Mouse (Mus musculus): Measurements from ENCODE around the gene Sema7a.

Sema7a gene

DNA sequence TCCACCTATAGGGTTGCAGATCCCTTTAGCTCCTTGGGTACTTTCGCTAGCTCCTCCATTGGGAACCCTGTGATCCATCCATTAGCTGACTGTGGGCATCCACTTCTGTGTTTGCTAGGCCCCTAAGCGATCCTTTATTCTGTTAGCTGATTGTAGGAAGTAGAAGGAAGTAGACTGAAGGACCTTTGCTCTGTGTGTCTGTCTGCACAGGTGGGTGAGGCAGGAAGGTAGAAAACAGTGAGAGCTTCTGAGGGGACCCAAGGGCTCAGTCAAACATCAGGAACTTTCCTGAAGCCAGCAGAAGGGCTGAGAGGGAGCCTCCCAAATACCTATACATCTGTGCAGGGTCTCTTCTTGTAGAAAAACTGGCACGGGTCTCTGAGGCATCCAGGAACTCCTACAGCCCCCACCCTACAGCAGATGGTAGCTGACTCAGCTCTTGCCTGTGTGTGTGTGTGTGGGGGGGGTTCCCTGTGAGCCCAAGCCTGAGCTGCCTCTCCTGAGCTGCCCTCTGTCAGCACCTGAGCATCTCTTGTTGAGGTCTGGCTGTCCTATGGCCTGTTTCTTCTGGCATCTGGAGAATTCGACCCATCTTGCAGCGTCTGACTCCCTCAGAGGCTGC is 35.4 kb downstream of the Sema7a start:
- DNase-seq (ENCODE audit: low read depth, low spot score): no peak

DNA sequence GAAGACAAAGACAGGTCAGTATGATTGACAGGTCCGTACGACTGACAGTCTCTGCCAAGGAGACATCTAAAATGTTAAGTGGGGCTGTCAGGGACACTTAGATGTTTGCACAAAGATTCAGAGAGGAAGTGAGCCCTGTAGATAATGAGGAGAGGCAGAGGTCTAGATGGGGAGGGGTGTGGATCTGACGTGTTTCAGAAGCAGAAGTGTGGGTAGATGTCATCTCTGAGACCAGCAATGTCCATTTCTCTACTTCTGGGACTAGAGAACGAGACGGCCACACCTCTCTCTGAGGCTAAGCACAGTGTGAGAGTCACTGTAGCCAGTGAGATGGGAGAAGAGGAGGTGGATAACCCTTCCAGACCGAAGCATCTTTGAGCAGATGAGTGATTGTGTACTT is 38.1 kb downstream of the Sema7a start:
- DNase-seq (ENCODE audit: low read depth, low spot score): no peak

DNA sequence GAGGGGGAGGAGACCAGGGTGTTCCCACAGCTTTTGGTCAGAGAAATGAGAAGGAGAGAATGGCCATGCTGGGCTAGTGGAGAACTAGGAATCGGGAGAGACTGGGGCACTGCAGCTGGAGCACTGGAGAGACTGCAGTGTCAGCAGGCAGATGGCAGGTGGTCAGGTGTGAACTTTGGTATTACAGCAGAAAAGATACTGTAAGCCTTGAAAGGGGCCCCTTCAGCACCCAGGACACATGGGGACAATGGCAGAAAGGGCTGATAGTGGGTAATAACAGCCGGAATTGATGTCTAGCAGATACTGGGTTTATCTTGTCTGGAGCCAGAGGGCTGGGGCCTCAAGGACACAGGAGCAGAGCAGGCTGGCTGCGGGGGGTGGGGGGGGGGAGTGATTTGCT is 38.9 kb downstream of the Sema7a start:
- DNase-seq (ENCODE audit: low read depth, low spot score): no peak

DNA sequence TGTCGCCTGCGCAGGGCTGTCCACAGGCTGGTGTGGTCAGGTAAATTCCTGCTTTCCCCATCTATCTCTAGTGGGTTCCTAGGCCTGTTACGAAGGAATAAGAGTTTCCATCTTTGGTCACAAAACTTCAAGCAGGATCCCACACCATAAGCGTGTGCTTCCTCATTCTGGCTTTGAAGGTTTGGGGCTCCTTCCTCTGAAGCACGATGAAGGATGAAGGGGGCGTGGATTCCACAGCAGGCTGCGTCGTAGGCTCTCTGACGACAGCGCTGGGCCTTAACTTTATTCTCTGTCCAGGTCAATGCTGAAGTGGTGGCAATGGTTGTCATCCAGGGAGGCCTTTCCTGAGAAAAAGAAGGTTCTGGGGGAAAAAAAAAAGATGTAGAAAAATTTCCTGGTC is 40.7 kb downstream of the Sema7a start:
- DNase-seq (ENCODE audit: low read depth, low spot score): no peak

DNA sequence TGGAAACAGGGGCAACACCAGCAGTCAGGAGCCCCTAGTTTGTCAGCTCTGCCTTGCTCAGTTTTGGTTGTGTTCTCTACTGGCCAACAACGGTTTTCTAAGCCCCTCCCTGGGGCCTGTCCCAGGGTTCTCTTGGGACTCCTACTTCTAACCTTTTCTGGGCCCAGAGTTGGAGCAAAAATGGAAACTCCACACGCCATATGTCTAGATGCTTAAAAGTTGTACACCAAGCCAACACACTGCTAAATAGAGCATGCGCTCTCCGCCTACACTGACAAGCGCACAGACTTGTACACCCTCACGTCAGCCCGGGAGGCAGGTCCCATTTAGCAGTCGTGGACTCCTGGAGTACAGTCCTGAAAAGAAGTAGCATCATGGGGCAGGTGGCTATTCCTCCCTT is 45.4 kb downstream of the Sema7a start:
- no peak for DNase-seq (ENCODE audit: low read depth, low spot score)

DNA sequence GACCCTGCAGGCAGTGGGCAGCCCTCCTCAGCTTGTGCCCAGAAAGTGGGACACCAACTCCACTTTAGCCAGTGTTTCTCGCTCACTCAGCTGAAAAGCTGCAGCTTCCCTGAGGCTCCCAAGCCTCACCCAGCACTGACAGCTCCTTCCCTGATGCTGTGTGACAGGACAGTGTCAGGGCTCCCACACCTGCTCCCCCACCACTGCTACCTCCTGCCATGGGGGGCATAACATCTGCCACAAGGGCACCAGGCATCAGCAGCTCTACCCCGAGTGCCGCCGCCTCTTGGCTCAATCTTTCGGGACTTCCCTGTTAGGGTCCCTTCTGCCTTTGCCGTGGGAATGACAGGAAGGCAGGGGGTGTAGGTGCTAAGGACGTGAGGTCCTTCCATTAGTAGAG is 46.4 kb downstream of the Sema7a start:
- no peak for DNase-seq (ENCODE audit: low read depth, low spot score)

DNA sequence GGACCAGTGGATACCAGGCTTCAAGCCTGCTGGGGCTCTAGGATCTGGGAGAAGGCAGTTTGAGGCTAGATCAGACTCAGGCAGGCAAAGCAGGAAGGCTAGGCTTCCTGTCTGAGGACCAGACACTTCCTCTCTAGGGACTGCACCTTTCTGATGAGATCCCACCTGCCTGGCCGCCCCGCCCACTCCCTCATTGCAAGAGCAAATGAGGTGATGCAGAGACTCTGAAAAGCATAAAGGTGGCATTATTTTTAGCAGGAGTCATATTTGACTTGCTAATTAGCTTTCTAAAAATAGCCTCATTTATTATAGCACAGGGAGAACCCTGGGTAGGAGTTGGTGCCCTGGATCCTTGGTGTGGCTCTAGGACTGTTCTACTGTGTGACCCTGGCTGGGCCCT is 48.2 kb downstream of the Sema7a start:
- no peak for DNase-seq (ENCODE audit: low read depth, low spot score)

DNA sequence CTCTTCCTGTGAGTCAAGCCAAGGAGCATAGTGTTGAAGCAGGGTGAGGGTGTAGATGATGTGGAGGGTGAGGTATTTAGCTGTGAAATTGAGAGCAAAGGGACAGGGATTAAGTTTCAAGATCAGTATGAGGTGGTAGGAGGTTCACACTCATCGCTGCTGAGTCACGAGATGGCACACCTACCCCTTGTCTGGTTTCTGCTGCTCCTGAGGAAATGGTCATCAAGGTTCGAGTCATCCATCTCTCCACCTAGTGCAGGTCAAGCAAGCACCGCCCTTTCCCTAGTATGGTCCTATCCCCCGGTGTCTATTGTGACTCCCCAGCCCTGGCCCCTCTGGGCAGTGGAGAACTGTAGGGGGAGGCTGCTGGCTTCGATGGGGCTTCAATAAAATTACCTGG is 49.4 kb downstream of the Sema7a start:
- DNase-seq (ENCODE audit: low read depth, low spot score): no peak

DNA sequence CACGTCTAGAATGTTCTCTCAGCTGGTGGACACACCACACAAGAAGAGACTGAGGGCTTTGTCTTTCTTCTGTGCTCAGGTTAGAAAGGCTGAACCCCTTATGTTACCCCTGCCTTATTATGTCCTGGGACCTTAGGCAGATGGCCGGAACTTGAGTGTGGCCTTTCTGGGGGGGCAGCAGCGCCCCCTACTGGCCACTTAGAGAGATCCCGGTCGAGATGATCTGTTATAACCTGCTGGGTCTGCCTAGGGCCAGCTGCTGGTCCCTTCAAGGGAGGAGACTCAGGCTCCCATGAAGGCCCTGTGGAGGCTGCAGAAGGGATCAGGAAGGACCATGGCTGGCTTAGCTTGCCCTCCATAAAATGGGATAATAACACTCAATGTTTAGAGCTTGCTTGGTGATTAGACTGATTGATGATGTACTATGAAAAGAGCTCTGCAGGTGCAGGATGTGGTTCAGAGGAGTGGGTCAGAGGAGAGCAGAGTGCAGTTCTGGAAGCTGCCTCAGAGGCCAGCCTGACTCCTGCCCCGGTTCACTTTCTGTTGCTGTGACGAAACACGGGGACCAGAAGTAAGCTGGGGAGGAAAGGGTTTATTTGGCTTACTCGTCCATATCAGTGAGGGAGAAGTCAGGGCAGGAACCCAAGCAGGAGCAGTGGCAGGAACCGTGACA is 50.7 kb downstream of the Sema7a start:
- DNase-seq (ENCODE audit: low read depth, low spot score): peak; percentile 58

DNA sequence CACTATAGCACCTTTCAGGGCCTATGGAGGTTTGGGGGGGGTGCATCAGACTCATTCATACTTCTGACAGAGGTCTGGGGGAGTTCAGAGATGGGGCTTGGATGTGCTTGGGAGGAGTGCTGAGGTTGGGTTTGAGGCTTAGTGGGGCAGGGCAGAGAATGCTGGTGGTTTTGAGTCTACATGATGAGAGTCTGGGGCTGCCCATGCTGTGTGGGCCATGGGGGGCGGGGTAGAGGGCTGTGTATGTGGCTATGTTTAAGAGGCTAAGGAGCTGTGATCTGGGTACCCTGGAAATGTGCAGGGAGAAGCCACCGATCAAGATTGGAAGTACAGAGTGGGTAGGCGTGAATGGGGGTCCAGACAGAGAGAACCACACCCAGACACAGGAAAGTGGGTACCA is 52.1 kb downstream of the Sema7a start:
- no peak for DNase-seq (ENCODE audit: low read depth, low spot score)

DNA sequence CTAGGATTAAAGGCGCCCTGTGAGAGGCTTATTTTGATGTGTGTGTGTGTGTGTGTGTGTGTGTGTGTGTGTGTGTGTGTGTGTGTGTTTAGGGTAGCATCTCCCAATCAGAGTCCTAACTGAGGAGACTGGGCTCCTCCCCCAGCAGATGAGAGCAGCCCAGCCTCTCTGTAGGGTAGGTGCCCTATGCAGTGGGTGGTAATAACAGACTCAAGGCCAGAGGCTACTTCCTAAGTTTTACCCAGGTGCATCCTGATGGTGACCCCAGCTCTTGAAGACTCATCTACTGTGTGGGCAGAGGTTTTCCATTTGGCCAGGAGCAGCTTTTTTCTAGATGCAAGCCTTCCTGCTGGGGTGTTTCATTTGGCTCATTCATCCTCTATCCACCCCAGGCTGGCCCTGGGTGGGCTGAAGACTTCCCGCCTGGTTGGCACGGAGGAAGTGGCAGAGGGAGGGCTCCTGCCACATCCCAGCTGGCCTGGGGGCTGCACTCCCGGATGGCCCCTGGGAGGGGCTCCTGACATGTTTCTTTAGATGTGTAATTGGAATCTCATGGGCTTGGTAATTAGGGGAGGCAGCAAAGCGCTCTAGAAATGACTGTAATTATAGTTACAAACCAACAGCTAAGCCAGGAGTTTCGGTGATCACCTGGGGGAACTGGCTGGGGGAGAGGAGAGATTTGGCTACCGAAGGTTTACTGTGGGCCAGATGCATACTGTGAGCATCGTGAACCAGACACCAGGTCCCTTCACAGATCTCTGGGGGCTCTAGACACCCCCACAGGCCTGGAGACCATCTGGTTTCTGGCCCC is 53.1 kb downstream of the Sema7a start:
- no peak for DNase-seq (ENCODE audit: low read depth, low spot score)

DNA sequence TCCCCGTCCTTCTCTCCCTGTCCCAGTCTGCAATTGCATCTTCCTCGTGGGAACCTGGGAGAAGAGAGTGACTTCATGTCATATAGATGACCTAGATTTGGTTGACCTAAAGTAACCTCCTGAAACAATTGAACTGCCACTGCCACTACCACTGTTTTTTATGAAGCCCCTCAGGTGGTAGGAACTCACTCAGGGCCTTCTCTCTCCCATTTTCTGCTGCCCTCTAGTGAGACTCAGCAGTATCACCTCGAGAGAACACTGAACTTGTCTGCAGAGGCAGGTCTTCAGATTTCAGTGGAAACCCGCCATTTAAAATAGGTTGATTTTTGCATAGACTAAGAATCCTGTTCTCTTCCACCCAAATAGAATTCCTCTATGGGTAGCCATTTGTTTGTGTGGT is 55.4 kb downstream of the Sema7a start:
- DNase-seq (ENCODE audit: low read depth, low spot score): no peak

DNA sequence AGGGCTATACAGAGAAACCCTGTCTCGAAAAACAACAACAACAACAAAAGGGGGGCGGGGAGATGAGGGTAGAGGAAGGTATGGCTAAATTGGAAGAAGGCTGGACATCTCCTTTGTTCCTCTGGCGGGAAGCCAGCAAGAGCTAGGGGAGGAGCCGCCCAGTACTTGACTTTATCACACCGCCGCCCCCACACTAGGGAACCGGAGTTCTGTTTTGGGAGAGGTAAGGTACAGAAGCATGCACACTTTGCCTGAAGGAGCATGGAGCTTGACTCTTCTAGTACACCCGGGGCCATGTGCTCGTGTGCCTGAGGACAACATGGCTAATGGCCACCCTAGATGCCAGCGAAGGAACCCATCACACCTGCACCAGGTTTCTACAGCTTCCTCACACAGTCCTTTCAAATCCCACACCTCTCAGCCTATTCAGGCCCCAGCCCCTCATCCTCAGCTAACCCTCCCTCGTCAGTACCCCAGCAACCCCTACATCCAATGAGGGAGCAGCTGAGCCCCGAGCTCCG is 57.7 kb downstream of the Sema7a start:
- no peak for DNase-seq (ENCODE audit: low read depth, low spot score)

DNA sequence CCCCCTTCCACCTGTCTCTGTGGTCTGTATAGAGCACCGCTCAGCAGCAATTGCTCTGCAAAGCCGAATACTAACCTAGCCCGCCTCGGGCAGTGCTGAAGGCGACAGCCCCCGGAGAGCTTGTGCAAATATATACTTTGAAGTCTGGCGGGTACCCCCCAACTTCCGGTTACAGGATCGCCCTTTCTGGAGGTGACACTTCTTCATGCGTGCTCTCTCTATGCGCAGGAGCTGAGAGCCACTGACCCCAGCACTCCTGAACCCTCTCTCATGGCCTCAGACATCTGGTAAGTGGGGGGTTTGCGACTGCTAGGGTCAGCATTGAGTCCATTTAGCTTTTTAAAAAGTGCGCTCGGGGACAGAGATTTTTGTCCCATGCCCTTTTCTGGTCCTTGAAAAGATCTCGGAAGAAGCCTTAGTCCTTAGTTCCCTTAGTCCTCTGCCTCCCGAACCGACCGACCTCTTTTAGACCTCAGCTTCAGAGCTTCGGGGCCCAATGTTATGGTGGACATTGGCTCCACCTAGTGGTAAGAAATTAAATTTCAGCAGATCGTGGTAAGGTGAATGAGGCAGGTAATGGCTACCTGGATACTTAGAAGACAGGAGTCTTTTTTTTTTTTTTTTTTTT is 58.2 kb downstream of the Sema7a start:
- DNase-seq (ENCODE audit: low read depth, low spot score): peak; percentile 55

DNA sequence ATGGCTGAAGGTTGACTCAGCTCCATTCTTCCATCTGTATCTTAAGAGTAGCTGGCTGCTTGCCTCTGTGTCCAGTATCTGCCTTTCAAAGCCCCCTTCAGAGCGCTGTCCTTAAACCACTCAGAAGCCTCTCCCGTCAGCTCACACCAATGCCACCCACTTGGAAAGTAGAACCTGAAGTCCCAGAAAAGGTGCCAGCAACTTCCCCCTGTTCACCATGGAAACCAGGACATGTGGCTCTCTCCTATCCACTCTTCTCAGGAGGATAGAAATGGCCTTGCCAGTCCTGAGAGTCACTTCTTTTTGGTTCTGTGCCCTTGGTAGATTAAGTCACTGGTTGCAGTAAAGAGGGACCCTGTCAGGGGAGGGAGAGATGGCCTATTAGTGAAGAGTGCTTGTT is 58.8 kb downstream of the Sema7a start:
- DNase-seq (ENCODE audit: low read depth, low spot score): no peak

DNA sequence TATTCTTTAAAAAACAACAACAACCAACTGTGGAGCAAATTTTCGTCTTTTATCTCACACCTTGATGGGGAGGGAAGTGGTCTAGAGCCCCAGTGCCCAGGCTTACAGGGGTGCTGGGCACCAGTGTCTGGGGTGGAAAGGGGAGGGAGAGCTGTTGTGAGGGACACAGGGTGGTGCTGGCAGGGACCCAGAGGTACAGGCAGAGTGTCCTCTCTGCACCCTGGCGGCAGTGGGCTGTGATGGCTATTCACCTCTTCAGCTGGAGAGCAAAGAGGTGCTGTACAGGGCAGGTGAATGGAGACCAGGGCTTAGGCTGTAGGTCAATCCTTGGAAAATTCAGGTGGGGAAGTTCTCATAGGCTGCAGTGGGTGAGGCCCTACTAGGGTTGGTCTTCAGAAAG is 59.8 kb downstream of the Sema7a start:
- DNase-seq (ENCODE audit: low read depth, low spot score): no peak

DNA sequence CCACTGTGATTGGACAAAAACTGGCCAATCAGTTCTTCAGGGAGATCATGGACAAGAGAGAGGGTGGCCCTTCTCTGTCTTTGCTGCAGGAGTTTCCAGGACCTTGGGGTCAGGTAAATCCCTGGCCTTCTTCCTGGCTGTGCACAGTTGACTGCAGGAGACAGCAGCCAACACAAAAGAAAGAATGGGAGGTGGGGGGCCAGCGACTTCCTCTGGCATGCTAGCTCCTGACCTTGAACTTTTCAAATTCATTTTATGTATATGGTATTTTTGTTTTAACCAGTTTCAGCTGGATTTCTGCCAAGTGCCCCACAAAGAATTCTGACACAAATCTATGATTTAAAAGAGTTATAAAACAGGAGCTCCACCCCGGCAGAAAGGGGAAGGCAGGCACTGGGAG is 63.4 kb downstream of the Sema7a start:
- DNase-seq (ENCODE audit: low read depth, low spot score): no peak

DNA sequence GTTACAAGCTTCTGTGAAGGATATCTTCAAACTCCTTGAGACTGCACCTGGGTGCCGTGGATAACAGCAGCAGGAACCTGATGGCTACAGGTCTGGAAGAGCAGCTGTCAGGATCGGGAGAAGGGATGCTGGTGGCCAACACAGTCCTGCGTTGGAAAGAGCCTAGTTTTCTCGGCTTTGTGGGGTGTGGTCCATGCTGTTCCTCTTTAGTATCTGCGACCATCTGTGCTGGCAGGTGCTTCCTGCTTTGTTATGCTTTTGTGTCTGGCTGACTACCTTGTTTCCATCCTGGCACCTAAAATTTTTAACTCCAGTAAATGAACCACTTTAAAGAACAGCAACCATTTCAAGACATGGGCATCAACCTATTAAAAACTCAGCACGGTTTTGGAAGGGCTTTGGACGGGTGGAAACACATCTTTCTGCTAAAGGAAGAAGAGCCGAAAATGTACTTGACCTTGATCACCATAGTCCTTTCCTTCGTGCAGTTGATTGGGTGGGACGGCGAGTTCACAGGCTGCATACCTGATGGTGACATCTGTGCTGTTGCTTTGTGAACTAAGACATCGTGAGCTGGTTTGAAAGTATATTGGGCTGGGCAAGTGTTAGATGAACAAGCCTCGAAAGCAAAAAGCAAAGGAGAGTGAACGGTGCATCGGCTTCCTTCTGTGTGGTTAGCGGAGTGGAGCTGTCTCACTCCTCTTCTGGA is 66.0 kb downstream of the Sema7a start, which contains the start of gene Cyp11a1:
Gene Cyp11a1, plus strand, starts transcription at position 659 of the 709 bp plus-strand sequence.
- no peak for DNase-seq (ENCODE audit: low read depth, low spot score)

DNA sequence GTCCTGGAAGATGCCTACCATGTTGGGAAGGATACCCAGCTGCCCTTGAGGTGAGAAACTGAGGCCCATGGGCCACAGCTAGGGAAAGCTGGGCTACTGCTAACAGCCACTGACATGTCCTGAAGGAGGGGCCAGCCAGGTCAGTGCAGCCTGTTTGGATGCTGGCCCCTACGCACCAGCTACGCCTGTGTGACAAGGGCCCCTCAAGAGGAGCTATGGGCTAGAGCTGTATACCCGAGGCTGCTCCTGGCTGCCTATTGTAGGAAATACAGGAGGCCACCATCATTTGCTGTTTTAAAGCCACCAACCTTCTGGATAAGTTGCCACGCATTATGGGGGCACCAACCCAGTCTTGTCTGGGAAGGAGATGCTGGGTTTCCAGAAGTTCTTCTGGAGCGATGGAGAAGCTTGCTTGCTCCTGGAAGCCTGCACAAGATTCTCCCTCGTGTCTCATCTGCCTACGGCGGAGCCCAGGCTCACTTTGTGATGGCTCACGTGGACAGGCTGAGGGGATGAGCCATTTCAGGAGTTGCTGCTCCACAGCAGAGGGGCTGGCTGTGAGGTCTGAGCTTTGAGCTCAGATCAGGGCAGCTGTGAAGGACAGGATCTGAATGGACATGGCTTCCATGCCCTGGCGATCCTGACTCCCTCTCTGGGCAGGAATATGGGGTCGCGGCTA is 68.6 kb downstream of the Sema7a start:
- no peak for DNase-seq (ENCODE audit: low read depth, low spot score)

DNA sequence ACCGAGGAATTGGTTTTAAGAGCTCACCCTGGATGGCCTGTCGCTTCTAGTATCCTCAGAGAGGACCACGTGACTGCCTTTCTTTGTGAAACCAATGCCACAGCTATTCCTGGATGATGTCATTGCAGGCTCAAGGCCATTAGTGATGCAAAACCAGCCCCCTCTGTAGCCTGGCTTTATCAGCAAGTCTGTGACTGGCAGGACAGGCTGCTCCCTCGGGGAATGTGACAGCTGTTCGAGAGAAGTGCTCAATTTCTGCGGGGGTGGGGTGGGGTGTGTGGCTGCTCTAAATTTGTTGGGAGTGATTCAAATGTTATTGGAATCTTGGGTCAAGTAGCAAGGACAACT is 69.1 kb downstream of the Sema7a start:
- peak; percentile 78 for DNase-seq (ENCODE audit: low read depth, low spot score)

DNA sequence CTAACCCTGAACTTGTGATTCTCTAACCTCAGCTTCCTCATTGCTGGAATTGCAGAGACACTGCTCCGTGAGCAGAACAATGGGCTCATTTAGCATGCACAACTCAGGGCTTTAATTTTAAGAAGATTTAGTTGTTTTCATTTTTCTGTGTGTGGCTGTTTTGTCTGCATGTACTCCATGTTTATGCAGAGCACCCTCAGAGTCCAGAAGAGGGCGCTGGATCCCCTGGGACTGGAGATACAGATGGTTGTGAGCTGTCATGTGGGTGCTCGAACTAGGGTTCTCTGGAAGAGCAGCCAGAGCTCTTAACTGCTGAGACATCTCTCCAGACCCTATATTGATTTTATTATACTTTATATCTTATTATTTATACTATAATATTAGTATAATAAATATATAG is 69.7 kb downstream of the Sema7a start:
- no peak for DNase-seq (ENCODE audit: low read depth, low spot score)
